Mouse (Mus musculus): ENCODE data around the gene Tcl1b3.
"Not testable (repeated sequence)": the region's sequence is repeated elsewhere in the genome, so short reads cannot be mapped to it uniquely, and the experiment has no call there.

Tcl1b3 gene

DNA sequence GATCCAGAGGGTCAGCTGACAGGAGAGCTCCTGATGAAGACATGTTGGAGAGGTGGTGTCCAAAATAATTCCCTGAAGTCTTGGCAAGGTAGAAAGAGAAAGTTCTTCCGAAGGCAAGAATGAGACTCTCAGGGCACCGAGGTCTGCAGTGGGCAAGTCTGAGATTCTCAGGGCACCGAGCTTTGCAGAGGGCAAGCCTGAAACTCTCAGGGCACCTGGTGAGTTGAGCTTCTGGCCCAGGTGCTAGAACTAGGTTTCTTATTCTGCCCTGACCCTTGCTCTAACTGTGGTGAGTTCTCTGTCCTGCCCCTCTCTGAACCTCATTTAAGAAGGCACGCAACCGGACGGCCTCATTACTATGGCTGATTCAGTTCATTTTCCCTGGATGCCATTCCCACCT lies at the start of gene Tcl1b3:
Tcl1b3 (plus strand) TSS at position 301 of the 400 bp plus-strand sequence.
- not testable (repeated sequence) for DNase-seq

DNA sequence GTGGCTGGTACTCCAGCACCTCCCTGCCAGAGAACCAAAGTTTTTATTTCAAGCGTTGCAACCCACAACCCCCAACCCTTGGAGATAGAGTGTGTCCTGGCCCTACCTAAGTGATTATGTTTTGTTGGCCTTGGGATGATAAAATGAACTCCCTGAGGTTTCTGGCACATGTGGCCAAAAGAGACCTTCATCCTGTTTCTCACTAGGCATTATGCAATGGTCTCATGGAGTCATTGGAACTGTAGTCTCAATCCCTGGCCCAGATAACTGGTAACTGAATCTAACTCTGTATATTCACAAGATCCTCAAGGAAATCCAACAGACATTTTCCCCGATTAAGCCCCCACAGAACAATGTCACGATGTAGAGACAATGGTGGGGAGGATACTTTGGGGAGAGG lies 47.7 kb upstream of the Tcl1b3 start:
- no peak for DNase-seq

DNA sequence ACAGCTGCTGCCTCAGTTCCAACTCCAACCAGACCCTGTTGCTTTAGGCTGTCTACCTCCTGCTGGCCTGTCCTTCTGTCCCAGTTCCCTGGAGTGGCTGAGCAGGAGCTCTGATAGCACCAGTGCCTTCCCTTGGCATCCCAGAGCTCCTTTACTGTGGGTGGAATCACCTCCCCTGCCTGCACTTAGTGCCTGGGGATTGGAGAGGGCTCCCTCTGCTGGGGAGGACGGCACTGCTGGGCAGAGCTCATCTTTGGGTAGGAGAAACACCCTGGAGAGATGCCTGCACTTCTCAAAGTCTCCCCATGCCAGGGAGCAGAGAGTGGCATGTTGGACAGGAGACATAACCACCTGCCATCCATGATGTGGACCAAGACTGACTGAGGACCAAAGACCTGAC lies 45.9 kb upstream of the Tcl1b3 start:
- not testable (repeated sequence) for DNase-seq

DNA sequence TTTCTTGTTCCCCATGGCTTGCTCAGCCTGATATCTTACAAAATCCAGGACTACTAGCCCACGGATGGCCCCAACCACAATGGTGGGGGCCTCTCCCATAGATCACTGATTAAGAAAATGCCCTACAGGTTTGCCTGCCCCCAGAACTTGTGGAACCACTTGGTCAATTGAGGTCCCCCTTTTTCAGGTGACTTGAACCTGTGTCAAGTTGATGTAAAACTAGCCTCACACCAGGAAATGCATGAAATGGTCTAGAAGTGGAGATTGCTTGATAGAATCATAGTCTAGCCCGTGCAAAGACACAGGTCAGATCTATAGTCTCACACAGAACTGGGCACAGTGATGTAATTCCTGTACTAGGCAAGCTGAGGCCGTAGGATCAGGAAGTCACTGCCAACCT lies 45.1 kb upstream of the Tcl1b3 start, which contains the start of gene Tcl1b2:
Tcl1b2 (plus strand) TSS at position 301 of the 400 bp plus-strand sequence.
- no peak for DNase-seq

DNA sequence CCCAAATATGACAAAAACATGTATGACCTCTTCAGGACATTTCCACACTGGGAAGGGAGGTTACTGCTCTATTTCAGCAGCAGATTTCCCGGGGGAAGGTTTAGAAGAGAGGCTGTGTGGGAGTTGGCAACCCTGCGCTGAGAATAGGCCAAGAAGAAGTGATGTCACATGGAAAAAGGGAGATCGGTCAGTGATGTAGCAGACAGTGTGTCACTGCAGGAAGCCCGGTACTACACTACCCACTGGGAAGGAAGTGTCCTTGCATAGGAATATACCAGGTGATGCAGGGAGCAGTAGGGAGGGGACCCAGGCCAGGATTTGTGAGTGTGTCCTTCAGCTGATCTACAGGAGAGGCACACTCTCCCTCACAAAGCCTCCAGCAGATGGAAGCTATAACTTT lies 35.6 kb upstream of the Tcl1b3 start:
- DNase-seq = not testable (repeated sequence)

DNA sequence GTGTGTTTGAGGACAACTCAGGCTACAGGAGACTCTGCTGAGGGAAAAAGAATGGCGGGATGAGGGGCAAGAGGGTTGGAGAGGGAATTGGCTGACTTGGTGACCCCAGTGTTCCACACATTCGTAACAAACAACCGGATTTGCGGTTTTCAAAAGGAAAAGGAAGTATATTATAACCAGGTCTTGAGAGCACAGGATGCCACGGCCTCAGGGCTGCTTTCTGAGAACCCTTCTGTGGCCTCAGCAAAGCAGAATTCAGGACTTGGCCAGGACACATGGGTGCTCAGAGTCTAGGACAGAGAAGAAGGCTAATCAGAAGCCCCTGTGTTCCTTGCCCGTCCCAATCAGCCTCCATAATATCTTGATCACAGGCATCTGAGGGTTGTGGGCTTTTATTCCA lies 32.0 kb upstream of the Tcl1b3 start:
- DNase-seq = no peak

DNA sequence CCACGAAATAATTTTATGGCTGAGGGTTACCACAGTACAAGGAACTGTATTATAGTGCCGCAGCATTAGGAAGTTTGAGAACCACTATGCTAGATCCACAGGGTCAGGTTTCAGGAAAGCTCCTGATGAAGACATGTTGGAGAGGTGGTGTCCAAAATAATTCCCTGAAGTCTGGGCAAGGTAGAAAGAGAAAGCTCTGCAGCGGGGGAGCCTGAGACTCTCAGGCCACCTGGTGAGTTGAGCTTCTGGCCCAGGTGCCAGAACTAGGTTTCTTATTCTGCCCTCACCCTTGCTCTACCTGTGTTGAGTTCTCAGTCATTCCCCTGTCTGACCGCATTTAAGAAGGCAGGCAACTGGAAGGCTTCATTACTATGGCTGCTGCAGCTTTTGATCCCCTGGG lies 31.5 kb upstream of the Tcl1b3 start, which contains the start of gene Tcl1b1:
Tcl1b1 (plus strand) TSS at position 301 of the 400 bp plus-strand sequence.
- DNase-seq = no peak

DNA sequence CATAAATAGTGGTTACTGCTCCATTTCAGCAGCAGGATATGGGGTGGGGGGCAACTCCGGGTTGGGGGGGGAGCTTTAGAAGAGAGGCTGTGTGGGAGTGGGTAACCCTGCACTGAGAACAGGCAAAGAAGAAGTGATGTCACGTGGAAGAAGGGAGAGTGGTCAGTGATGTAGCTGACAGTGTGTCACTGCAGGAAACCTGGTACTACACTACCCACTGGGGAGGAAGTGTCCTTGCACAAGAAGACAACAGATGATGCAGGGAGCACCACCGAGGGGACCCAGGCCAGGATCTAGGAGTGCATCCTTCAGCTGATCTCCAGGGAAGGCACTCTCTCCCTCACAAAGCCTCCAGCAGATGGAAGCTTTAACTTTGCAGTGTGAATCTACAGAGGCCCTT lies 24.1 kb upstream of the Tcl1b3 start:
- no peak for DNase-seq

DNA sequence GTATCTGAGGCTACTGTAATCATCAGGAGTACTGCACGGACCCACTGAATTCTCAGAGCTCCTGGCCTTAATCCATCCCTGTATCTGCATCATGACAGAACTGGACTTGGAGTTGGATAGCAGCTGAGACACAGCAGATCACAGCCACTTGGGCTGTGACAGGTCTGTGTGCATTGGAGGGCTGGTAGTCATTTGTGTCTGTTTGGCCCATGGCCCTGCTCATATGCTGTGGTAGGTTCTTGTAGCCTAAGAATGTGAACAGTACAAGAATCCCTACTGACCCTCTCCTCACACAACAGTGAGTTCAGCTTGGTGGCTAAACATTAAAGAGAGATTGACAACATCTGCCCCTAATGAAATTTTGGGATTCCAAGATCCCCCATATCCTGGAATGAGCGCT lies 17.5 kb upstream of the Tcl1b3 start:
- no peak for DNase-seq

DNA sequence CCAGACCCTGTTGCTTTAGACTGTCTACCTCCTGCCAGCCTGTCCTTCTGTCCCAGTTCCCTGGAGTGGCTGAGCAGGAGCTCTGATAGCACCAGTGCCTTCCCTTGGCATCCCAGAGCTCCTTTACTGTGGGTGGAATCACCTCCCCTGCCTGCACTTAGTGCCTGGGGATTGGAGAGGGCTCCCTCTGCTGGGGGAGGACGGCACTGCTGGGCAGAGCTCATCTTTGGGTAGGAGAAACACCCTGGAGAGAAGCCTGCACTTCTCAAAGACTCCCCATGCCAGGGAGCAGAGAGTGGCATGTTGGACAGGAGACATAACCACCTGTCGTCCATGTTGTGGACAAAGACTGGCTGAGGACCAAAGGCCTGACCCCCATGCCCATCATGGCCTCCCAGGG lies 16.5 kb upstream of the Tcl1b3 start:
- DNase-seq = peak; percentile 6

DNA sequence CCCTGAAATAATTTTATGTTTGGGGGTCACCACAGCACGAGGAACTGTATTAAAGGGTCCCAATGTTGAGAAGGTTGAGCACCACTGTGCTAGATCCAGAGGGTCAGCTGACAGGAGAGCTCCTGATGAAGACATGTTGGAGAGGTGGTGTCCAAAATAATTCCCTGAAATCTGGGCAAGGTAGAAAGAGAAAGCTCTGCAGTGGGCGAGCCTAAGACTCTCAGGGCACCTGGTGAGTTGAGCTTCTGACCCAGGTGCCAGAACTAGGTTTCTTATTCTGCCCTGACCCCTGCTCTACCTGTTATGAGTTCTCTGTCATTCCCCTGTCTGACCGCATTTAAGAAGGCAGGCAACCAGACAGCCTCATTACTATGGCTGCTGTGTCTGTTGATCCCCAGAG lies 14.8 kb upstream of the Tcl1b3 start, which contains the start of gene Tcl1b5:
Tcl1b5 (plus strand) TSS at position 301 of the 400 bp plus-strand sequence.
- DNase-seq = not testable (repeated sequence)

DNA sequence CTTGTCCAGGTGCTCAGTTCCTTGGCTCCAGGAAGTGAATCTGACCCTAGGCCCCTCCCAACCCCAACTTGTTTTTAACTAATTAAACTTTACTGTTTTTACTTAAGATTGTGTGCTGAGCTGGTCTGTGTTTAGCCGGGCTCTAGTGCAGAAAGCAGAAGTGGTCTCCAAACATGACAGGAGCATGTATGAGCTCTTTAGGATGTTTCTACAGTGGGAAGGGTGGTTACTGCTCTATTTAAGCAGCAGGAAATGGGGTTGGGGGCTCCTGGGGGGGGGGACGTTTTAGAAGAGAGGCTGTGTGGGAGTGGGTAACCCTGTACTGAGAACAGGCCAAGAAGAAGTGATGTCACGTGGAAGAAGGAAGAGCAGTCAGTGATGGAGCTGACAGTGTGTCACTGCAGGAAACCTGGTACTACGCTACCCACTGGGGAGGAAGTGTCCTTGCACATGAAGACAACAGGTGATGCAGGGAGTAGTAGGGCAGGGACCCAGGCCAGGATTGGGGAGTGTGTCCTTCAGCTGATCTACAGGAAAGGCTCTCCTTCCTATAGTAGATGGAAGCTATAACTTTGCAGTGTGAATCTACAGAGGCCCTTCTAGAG lies 9.7 kb upstream of the Tcl1b3 start:
- not testable (repeated sequence) for DNase-seq

DNA sequence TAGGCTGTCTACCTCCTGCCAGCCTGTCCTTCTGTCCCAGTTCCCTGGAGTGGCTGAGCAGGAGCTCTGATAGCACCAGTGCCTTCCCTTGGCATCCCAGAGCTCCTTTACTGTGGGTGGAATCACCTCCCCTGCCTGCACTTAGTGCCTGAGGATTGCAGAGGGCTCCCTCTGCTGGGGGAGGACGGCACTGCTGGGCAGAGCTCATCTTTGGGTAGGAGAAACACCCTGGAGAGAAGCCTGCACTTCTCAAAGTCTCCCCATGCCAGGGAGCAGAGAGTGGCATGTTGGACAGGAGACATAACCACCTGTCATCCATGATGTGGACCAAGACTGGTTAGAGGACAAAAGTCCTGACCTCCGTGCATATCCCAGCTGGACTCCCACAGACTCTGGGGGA lies 1.9 kb upstream of the Tcl1b3 start:
- DNase-seq = not testable (repeated sequence)

DNA sequence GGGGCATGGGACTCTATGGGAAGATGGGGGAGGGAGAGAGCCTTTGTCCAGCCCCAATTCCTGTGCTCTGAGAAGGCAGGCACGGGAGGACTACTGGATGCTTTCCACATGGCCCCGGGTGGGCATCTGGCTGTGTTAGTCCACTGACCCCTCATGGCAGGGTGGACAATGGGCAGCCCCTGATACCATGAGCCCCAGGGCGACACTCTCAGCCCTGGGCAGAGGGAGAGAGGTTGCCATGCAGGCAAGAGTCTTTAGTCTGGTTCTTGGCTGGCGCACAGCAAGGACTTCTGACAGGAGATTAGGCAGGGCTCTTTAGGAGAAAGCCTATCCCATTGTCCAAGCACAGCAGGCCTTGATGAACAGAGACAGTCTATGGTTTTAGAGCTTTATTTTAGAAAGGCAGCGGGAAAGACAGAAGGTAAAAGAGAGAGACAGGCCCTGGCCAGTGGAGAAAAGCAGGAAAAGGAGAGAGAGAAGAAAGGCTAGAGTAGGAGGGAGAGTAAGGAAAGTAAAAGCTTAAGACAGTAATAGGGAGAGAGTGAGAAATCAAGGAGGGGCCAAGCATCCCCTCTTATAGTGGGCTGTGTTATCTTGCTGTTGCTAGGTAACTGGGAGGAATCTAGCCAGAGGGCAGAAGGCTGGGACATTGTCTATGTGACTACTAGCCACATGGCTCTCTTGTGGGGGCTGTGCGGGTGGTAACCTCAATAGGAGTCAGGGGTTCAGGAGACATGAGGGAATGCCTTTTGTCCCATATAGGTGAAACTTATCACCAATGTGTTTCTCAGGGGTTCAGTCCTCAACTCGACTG lies 9.0 kb downstream of the Tcl1b3 start:
- not testable (repeated sequence) for DNase-seq

DNA sequence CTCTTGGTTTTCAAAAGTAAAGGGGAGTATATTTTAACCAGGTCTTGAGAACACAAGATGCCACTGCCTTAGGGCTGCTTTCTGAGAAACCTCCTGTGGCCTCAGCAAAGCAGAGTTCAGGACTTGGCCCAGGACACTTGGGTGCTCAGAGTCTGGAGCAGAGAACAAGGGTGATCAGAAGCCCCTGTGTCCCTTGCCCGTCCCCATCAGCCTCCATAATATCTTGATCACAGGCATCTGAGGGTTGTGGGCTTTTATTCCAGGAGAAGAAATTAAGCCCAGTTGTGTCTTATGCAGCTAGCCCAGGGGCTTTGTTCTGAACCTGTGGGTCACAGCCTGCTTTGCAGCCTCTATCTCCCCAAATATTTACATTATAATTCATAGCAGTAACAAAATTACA lies 10.8 kb downstream of the Tcl1b3 start, which contains the start of gene Tcl1b4:
Tcl1b4 (plus strand) TSS at position 301 of the 400 bp plus-strand sequence.
- DNase-seq = not testable (repeated sequence)

DNA sequence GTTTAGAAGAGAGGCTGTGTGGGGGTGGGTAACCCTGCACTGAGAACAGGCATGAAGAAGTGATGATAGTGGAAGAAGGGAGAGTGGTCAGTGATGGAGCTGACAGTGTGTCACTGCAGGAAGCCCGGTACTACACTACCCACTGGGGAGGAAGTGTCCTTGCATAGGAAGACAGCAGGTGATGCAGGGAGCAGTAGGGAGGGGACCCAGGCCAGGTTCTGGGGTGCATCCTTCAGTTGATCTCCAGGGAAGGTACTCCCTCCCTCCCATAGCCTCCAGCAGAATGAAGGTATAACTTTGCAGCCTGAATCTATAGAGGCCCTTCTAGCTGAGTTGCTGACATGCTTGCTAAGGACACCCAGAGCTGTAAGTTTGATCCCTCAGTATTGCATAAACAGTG lies 16.2 kb downstream of the Tcl1b3 start:
- DNase-seq = no peak

DNA sequence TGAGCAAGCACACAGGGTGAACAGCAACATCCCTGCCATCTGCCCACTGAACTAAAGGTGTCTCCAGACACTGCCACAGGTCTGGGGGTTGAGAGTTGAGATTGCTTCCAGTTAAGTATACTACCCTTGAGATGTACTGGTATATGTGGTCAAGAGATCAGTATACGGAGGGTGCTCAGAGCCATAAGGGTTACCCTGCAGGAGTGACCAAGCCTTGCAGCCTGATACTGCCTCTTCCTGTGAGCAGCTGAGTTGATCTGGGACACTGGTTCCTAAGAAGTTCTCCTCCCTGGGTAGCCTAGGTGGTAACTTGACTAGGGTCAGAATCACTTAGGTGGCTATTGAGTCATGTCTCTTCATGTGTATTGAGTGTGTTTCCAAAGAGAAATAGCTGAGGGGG lies 17.6 kb downstream of the Tcl1b3 start:
- no peak for DNase-seq

DNA sequence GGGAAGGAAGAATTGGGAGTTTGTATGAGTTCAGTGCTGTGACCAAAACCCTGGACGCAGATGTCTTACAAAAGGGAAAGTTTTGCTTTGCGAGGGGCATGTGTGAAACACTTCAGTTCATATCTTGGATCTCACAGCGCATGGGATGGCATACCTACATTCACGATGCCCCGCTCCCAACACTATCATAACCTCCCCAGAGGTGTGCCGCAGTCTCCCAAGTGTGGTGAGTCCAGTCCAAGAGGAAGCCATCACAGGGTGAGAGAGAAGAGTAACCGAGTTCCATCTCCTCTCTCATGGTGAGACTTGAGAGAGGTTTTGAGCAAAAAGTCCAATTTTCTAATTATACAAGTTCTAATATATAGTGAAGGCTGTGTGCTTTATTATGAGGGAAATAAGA lies 18.4 kb downstream of the Tcl1b3 start:
- no peak for DNase-seq

DNA sequence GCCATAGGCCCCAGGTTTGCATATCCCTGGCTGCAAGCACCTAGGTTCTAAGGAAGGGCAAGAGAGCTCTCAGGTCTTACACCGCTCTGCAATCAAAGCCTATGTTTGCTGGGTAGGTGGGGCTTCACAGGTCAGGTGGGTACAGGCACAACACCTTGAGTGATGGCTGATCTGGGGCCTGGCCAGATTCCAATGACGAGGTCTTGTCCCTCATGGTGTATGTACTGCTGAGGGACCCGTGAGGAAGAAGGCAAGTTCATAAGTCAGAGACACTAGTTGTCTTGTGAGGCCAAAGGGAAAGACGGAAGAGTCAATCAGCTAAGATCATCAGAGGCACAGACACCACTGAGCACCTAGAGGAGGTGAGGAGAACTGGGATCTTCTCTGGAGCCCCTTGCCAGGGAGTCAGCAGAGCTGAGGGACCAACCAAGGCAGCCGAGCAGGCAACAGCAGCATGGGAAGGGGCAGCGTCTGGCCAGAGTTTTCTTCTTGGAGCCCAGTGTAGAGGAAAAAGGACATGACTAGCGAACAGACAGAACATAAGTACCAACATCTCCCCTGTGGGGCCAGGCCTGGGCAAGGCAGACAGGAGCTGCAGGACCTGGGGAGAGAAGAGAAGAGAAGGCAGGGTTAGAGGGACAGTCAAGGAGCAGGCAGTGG lies 26.4 kb downstream of the Tcl1b3 start:
- no peak for DNase-seq

DNA sequence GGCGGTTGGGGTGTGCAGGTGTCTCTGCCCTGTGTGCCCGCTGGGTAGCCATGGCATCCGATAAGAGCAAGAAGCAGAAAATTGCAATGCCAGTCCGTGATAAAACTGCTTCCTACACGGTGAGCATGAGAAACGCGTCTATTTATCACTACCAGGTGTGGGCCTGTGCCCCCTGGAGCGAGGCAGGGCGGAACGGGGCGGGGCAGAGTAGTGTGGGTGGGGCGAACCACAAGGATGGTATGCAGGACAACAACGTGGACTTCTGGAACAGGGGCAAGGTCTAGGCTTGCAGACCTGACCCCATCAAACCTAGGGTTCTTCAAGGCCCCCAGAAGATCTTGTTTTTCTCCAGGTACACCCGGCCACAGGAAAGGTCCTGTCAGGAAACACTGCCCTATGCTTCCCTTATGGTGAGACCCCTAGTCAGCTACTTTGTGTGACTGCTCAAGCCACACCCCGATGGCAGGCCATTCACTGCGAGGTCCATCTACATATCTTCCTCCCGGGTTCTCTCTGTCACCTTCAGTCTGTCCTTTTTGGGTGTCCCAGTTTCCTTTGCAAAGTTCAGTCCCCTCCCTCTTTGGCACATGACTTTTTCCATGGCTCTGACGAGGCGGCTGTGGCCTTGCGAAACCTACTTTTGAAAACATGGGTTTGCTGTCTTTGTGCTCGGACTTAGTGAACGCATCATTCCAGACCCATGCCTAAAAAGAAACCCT lies 31.9 kb downstream of the Tcl1b3 start, which contains the start of gene Tcl1:
Tcl1 (minus strand) TSS at position 193 of the 719 bp plus-strand sequence.
- no peak for DNase-seq

DNA sequence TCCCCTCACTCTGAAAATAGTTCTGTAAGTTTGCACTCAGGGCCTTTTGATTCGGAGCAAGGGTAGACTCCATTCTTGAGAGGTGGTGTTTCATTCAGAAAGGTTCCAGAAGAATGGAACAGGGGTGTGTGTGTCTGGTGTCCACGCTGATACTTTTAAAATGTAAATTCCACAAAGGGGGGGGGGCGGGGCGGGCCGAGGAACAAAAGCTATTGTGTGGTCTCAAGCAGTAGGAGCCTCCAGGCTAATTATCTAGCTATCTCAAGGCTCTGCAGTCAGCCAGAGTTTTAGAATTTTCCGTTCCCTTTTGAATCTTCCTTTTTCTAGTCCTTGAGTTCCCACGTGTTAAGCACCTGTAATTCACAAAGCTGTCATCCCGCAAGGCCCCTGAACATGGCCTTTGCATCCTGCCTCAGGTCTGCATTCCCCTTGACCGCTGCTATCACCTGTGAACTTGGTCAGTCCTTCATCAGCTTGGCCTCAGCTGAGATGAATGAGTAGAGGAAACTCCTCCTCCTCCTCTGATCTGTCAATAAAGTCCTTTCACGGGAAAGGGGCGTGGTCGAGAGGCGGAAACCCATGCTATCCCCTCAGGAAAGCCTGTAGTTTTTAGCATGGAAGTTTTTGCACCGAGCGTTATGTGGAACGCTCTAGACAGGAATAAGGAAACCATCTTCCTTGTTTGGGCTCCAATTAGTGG lies 33.9 kb downstream of the Tcl1b3 start:
- no peak for DNase-seq

DNA sequence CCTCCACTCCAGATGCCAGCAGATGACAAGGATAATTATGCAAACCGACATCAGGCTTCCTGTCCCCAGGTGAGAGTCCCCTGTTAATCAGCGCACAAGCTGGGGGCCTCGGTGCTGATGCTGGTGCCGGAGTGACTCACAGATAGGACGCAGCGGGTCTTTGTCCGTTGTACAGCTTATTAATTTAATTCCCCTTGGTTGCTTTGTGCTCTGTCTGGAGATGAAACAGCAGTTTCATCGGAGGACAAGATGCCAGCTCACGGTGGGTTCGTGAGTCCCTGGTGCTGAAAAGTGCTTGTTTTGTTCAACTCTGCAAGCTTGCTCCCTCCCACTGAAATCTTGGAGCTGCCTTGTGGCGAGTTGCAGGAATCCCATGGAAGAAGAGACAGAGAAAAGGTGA lies 43.5 kb downstream of the Tcl1b3 start:
- no peak for DNase-seq

All from liver (tissue).